In genomic region chr3:46225018-46225417, GRCm38 (mm10) we compare ENCODE assay signal across 34 mouse cellular contexts.
"Had no signal": no experiment of that assay in that cellular context is flagged by ENCODE, and none has a peak within 500 bp of the region (broad histone marks: within the 10 kb centered on the region; RNA-seq: fewer than 3 reads in every experiment).

No protein-coding gene starts in this region.

- H3K27me3 ChIP-seq: heart, embryonic 12.5 days; heart, embryonic 13.5 days; heart, embryonic 15.5 days; hindbrain, embryonic 12.5 days; hindbrain, embryonic 13.5 days; hindbrain, embryonic 15.5 days; intestine, embryonic 15.5 days; kidney, embryonic 15.5 days had no signal

- H3K9me3 ChIP-seq: heart, embryonic 12.5 days; heart, embryonic 13.5 days; heart, embryonic 15.5 days; hindbrain, embryonic 10.5 days; hindbrain, embryonic 12.5 days; hindbrain, embryonic 15.5 days; intestine, embryonic 15.5 days; kidney, embryonic 15.5 days had no signal

- ATAC-seq: hindbrain, embryonic 16.5 days; hindbrain, postnatal 0 days; inflammation-experienced regulatory T-cells, adult 6 months; intestine, embryonic 15.5 days; intestine, embryonic 16.5 days; intestine, postnatal 0 days had no signal

- H3K27ac ChIP-seq: heart, embryonic 13.5 days; heart, embryonic 15.5 days; hindbrain, embryonic 10.5 days; hindbrain, embryonic 12.5 days; hindbrain, embryonic 13.5 days; hindbrain, embryonic 14.5 days; hindbrain, embryonic 15.5 days; hindbrain, postnatal 0 days; intestine, embryonic 15.5 days; kidney, embryonic 15.5 days; kidney, postnatal 0 days; layer of hippocampus, adult 2 months; left cerebral cortex, adult 2 months had no signal

- H3K9ac ChIP-seq: heart, embryonic 12.5 days; heart, embryonic 13.5 days; heart, embryonic 15.5 days; hindbrain, embryonic 12.5 days; hindbrain, embryonic 13.5 days; hindbrain, embryonic 14.5 days; hindbrain, embryonic 15.5 days; intestine, embryonic 15.5 days; kidney, embryonic 15.5 days had no signal

- DNase-seq: heart, postnatal 14 days; heart, postnatal 36 days; heart, postnatal 4 days; kidney, adult 11 months; kidney, adult 18-20 months; kidney, adult 2 months; kidney, adult 8-10 months; kidney, adult 9 months; kidney, postnatal 10 days; kidney, postnatal 14 days; kidney, postnatal 25 days; kidney, postnatal 36 days; kidney, postnatal 4 days; layer of hippocampus, adult 9-11 months; layer of hippocampus, postnatal 36 days had no signal

- H3K4me2 ChIP-seq: heart, embryonic 11.5 days; heart, embryonic 12.5 days; heart, embryonic 13.5 days; heart, embryonic 15.5 days; hindbrain, embryonic 12.5 days; hindbrain, embryonic 13.5 days; hindbrain, embryonic 14.5 days; hindbrain, embryonic 15.5 days; intestine, embryonic 15.5 days; kidney, embryonic 15.5 days had no signal

- H3K36me3 ChIP-seq: heart, embryonic 12.5 days; heart, embryonic 13.5 days; heart, embryonic 15.5 days; hindbrain, embryonic 10.5 days; hindbrain, embryonic 12.5 days; hindbrain, embryonic 13.5 days; hindbrain, embryonic 15.5 days; intestine, embryonic 15.5 days; kidney, embryonic 15.5 days had no signal

- H3K4me3 ChIP-seq: heart, embryonic 12.5 days; heart, embryonic 13.5 days; heart, embryonic 15.5 days; hindbrain, embryonic 10.5 days; hindbrain, embryonic 12.5 days; hindbrain, embryonic 13.5 days; hindbrain, embryonic 15.5 days; intestine, embryonic 15.5 days; kidney, embryonic 15.5 days; layer of hippocampus, adult 2 months; left cerebral cortex, adult 2 months had no signal

- H3K4me1 ChIP-seq: heart, embryonic 12.5 days; heart, embryonic 13.5 days; heart, embryonic 15.5 days; hindbrain, embryonic 10.5 days; hindbrain, embryonic 12.5 days; hindbrain, embryonic 13.5 days; hindbrain, embryonic 15.5 days; intestine, embryonic 15.5 days; kidney, embryonic 15.5 days had no signal
